Mouse (Mus musculus): ENCODE measurements at regions not wholly inside any gene's neighbourhood (a gene's known extent, or its start where the extent isn't known, plus 50 kb on each side); places are given as distances from the start of the nearest gene placed in this dataset.

DNA sequence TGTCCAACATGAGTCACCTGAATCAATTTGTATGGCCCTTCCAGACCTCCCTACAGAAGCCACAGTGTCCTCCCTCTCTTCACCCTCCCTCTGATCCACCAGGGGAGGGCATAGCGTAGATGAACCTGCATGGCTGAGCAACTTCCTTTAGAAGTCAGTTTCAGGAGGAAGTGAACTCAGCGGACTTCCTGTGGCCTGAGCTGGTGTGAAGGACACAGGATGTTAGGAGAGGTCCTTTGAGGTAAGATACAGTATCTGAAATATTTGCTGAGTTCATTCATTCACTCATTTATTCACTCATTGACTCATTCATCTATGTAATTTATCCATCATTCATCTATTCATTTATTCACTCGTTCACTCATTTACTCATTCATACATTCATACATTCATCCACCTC lies 152.6 kb downstream of the Chst1 start:
- DNase-seq: no peak

- DNase-seq: no peak
These were observed 153.3 kb downstream of the Chst1 start for GRCm38 (mm10) chr2:92752794-92753193.

GRCm38 (mm10) chr2:92754505-92755280 lies 155.2 kb downstream of the Chst1 start:
- no peak for DNase-seq

DNA sequence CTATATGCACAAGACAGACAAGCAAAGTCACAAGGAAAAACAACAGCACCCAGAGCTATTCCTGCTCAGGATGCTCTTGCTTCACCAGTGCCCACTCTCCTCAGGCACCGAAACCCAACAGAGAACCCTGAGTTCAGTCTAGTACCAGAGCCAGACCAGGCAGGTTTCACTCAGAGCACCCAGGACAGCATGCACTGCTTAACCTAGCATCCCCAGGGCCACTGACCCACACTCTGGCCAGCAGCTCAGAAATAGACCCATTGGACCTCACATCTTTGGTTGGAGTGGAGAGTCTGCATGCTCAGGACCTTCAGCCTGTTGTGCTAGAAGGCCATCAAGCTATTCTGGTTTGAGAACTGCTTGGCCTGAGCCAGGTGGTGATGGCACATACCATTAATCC lies 157.0 kb downstream of the Chst1 start:
- no peak for DNase-seq

DNA sequence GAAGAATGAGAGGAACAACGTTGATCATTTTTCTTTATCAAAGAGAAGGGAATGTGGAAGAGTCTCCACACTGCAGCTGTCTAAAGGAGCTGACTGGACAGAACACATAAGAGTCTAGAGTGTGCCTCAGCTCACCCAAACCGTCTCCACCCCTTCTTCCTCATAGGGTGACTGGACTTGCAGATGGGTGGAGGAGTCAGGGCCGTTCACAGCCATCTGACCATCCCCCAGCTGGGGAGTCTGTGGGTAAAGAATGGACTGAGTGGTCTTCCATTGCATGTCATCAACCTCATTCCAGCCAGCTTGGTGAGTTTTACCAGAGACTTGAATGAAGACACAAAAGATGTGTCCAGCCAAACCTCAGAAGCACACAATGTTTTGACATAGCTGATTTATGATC lies 156.1 kb upstream of the Syt13 start:
- no peak for DNase-seq

DNA sequence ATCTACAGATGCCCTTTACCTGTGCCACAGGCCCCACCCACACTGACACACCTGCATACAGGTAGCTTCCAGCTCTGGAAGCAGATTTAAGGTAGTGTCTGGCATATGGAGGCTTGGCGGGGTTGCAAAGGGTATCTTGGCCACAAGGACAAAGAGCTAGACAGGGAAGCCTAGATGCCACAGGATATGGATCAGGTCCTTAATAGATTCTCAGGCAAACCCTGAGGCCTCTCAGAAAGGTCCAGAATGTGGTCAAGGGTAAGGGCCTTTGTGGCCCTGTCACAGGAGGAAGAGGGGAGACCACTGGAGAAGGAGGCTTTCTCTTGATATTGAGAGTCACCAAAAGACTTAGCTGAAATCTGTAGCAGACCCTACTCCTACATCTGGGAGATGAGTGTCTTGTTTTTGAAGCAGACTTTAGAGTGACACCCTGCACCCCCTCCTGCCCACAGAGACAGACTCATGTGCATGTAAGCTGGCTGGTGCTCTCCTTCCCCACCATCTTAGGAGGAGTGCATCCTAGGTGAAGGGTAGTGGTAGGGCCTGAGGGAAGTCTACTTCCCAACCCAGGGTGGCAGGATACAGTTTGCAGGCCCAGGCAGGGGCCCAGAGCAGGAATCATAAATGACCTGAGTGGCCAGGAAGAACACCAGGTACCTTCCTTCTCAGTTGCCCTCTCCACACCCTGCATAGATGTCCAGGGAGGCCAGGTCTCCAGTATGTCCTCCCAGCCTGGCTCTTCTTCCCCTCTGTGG lies 150.8 kb upstream of the Syt13 start:
- DNase-seq: no peak

GRCm38 (mm10) chr2:92767476-92768005 lies 147.4 kb upstream of the Syt13 start:
- no peak for DNase-seq

DNA sequence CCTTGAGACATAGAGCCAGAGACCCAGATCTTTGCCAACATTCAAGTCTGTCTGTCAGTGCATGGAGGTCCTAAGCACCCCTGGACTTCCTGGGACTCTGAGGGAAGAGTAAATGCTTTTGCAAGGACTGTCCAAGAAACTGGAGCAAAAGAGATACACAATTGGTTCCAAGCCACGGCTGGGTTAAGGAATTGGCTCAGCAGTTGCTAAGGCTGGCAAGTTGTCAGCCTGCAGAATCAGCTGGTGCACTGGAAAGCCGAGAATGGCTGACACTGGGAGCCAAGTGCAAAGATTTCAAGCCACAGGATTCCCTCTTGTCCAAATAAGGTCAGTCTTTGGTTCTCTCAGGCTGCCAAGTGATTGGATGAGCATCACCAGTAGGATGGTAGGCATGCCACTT lies 146.8 kb upstream of the Syt13 start:
- peak; percentile 81 to 82 for DNase-seq

DNA sequence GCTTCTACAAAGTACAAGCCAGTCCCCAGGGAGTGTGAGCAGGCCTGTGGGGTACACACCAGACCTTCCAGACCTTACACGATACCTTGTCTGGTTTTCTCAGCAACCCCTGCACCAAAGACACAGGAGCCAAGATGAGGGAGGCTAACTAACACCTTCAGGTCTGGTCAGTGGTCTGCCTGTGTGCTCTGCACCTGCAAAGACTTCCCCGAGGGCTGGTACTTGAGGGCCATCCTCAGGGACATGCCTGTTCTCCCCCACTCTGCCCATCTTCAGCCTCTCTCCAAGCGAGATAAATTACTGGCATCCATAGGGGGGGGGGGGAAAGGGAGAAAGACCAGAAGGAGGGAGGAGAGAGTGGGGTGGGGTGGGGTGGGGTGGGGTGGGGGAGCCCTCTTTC lies 145.8 kb upstream of the Syt13 start:
- no peak for DNase-seq

- no peak for DNase-seq
These were observed 144.8 kb upstream of the Syt13 start for GRCm38 (mm10) chr2:92770098-92770497.

DNA sequence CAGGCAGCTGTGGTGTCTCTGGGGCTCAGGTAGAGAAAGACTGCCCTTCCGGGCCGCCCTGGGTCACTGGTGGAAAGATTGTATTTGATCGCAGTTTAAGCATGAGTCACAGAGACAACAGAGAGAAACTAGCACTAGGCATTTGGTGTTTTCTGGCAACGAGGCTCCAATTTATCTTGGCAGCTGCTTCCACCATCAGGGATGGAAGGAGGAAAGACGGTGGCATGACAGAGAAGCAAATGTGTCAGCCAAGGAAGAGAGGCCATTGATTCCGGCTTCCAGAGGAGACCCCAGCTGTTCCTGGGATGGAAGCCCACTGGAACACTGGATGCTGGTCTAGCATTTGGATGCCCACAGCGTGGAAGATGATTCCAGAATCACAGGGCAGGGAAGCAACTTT lies 142.3 kb upstream of the Syt13 start:
- DNase-seq: peak; percentile 81 to 84

DNA sequence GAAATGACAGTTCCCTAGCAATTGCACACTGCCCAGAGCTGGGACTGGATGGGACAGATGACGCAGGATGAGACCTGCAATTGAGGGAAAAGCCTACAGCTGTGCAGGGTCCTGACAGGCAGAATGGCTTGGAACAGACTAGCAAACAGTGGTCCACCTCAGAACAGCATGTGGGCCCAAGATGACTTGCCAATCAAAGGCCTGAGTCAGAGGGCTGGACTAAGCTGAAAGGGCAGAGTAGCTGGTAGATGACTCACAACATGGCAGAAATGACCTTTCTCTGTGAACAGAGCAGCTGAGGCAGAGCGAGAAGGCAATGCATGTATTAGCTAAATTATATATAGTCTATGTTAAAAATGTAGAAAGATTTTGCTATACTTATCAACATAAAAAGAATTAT lies 138.4 kb upstream of the Syt13 start:
- DNase-seq: no peak

- DNase-seq: no peak
These were observed 135.8 kb upstream of the Syt13 start for GRCm38 (mm10) chr2:92779101-92779500.

- no peak for DNase-seq
These were observed 134.9 kb upstream of the Syt13 start for GRCm38 (mm10) chr2:92780021-92780420.

DNA sequence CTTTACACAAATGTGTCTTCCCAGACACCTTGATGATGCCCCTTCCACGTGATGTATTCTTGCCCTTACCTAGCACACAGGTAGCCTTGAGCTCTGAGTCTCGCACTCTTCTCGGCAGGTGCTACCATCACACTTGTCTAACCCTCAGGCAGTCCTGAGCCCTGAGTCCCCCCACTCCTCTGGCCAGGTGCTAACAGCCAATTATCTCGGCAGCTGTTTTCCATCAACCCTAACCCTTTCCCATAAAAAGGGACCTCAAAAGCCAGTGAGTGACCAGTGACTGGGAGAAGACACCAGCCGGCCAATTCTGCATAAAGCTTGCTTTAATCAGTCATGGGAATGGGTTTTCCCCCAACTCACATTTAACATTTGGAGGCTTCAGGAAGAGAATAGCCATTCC lies 133.4 kb upstream of the Syt13 start:
- DNase-seq: no peak

DNA sequence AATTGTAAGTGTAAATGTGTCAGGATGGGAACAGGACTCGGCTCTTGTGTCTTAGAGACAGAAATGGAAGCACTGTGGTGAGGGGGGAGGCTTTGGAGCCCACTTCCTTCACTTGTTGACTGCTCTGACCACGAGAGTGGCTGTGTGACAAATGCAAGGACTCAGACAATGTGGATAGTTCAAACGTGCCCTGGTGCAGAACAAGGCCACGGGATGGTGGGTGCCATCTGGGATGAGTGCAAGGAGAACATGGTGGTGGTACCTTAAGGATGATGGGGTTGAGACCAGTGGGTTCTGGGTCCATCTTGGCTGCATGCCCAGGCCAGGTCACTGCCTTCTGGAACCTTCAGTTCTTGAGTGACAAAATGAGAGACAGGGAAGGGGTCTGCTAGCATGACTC lies 132.3 kb upstream of the Syt13 start:
- no peak for DNase-seq

GRCm38 (mm10) chr2:92784916-92785315 lies 130.0 kb upstream of the Syt13 start:
- DNase-seq: no peak

DNA sequence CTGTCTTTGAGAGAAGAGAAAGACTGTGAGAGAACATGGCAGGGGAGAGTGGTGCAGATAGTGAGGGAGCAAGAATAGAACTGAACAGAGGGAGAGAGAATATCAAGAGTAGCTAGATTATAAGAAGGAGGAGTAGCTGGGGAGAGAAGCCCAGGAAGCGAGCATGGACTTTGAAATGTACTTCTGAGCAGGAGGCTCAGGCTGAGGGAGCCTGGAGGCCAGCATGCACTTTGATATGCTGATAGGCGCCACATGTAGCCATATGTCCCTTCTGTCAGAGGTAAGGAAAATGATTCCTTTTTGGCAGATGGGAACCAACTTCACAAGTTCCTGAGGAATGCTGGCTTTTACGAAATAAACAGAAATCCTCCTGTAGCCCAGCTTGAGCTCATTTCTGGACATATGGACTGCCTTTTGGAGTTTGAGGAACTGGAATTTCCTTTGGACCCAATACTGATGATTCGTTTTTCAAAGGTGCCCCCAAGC lies 126.9 kb upstream of the Syt13 start:
- no peak for DNase-seq

- peak; percentile 45 to 62 for DNase-seq
These were observed 126.0 kb upstream of the Syt13 start for GRCm38 (mm10) chr2:92788875-92789274.

DNA sequence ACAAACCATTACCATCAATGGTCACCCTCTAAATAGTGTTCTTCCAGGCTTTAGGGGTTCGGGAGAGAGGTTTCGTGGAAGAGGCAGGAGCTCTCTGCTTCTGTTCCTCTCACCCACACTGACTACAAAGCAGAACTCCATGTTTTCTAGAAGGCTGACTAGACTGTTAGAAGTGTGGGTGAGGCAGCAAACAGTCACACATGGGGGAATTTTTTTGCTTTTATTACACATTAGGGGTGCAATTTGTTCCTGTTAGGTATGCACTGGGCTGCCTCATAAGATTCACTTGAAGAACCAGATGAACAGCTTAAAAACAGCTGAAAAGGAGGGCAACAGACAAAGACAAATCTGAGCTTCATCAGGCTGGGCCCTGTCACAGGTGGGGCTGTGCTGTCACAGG lies 124.5 kb upstream of the Syt13 start:
- no peak for DNase-seq

GRCm38 (mm10) chr2:92799770-92800169 lies 115.1 kb upstream of the Syt13 start:
- no peak for DNase-seq

GRCm38 (mm10) chr2:92800667-92801066 lies 114.2 kb upstream of the Syt13 start:
- peak in 1 of 2 experiments; percentile 45 for DNase-seq

DNA sequence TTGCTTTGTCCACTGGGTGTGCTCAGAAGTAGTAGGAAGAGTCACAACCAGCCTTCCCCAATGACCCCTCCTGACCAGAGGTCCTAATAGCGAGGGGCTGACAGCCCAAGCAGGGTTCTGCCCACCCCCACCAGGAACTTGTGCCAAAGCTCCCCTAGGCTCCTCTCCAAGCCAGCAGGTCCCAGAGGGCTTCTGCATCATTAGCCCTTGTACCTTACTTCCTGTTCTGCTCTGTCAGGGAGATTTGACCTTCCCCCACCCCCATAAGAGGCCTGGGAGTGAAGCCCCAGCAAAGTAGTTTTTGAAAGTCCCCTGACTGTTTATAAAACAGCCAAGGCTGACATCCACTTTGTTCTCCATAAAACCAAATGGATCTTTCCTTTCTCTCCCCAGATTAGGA lies 110.0 kb upstream of the Syt13 start:
- no peak for DNase-seq

DNA sequence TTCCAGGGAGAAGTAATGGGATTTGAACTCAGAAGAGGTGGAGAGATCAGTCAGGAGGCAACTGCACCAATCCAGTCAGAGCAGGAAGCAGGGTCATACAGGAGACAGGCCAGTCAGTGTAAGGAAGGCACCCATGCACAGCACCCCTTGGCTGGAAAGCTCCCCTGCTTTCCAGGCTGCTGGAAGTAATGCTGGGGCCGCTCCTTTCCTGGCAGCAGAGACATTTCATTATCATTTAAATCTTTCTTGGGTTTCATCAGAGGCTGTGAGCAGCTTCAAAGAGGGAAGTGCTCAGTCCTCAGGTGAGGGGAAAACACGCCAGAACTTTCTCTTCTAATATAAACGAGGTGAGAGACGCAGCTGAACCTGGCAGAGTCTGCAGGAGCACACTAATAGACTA lies 109.1 kb upstream of the Syt13 start:
- no peak for DNase-seq

All from cerebellum, postnatal 14 days (tissue).